Mouse (Mus musculus) C2C12 (cell line): ENCODE results near the gene Dynll2.

ENCODE experiments used
- CEBPB ChIP-seq: IDR thresholded peaks from one replicate; pipeline ENCODE4 v1.6.1; 2011; ENCODE audit warnings: low read depth, mild to moderate bottlenecking, control low read depth, moderate library complexity
- CTCF ChIP-seq: IDR thresholded peaks from one replicate; pipeline ENCODE4 v1.5.1; 2011; ENCODE audit not compliant: control insufficient read depth, insufficient read depth, insufficient read length
- MAX ChIP-seq: IDR thresholded peaks from one replicate; pipeline ENCODE4 v1.6.1; 2011; ENCODE audit warnings: mild to moderate bottlenecking, control low read depth
- MYOD1 ChIP-seq: IDR thresholded peaks from one replicate; pipeline ENCODE4 v1.6.1; 2011; ENCODE audit warnings: low read depth; ENCODE audit not compliant: control insufficient read depth, insufficient read length
- USF1 ChIP-seq: IDR thresholded peaks from one replicate; pipeline ENCODE4 v1.6.1; 2011; ENCODE audit warnings: low read depth, mild to moderate bottlenecking, control low read depth, moderate library complexity

GRCm38 (mm10) chr11:88002738-88003137 lies 15.4 kb upstream of the Dynll2 start:
- TF ChIP-seq CTCF (no peak), MAX (no peak), USF1 (no peak), CEBPB (no peak), MYOD1 (no peak)
